Mouse (Mus musculus) heart, postnatal 0 days (tissue): ENCODE measurements around the gene Pepd. TPM values are rescaled to one million over a fixed set of nuclear protein-coding genes. Genes with fewer than 3 reads are reported as not detected.

ENCODE experiments used
- ATAC-seq: fragments of 200-750 bp; cut with Nextera tagmentation; 2 replicates; pipeline ENCODE4 v1.8.0; 2017; ENCODE audit warnings: low read depth, moderate number of reproducible peaks, moderate library complexity; ENCODE audit not compliant: insufficient read depth
- DNase-seq: peaks from one replicate; pipeline ENCODE4 v3.0.0-alpha.2; 2016; ENCODE audit warnings: low spot score
- H3K27ac ChIP-seq: fragments of 300-500 bp; sonication (generic); 2 replicates; pipeline ENCODE4 v1.5.1; 2014; ENCODE audit warnings: low read depth, mild to moderate bottlenecking
- H3K27me3 ChIP-seq: fragments of 300-500 bp; sonication (generic); 2 replicates; pipeline ENCODE4 v1.6.1; 2014; ENCODE audit warnings: low read length, mixed read lengths; ENCODE audit not compliant: control insufficient read depth, insufficient read depth
- H3K36me3 ChIP-seq: fragments of 300-500 bp; sonication (generic); replicated peaks from 2 replicates; pipeline ENCODE4 v1.6.1; 2014; ENCODE audit warnings: low read length, mixed read lengths; ENCODE audit not compliant: control insufficient read depth, insufficient read depth
- H3K4me1 ChIP-seq: fragments of 300-500 bp; sonication (generic); 2 replicates; pipeline ENCODE4 v1.6.1; 2014; ENCODE audit warnings: antibody characterized with exemption; ENCODE audit not compliant: control insufficient read depth, insufficient read depth
- H3K4me2 ChIP-seq: fragments of 300-500 bp; sonication (generic); 2 replicates; pipeline ENCODE4 v1.6.1; 2014; ENCODE audit warnings: low read depth, mild to moderate bottlenecking, low read length, moderate library complexity
- H3K4me3 ChIP-seq: fragments of 300-500 bp; sonication (generic); 2 replicates; pipeline ENCODE4 v1.5.1; 2014; ENCODE audit warnings: low read depth, low read length
- H3K9ac ChIP-seq: fragments of 300-500 bp; sonication (generic); replicated peaks from 2 replicates; pipeline ENCODE4 v1.6.1; 2014; ENCODE audit warnings: low read depth, low read length, mixed read lengths
- H3K9me3 ChIP-seq: fragments of 300-500 bp; sonication (generic); replicated peaks from 2 replicates; pipeline ENCODE4 v1.6.1; 2016; ENCODE audit warnings: low read length; ENCODE audit not compliant: control insufficient read depth
- CTCF ChIP-seq: IDR thresholded peaks from 2 replicates; pipeline ENCODE4 v1.5.1; 2016; ENCODE audit warnings: antibody characterized with exemption, control low read depth, low read depth
- EP300 ChIP-seq: IDR thresholded peaks from 2 replicates; pipeline ENCODE4 v1.6.1; 2016; ENCODE audit warnings: antibody characterized with exemption, low read depth
- WGBS: fragments of 180-500 bp; shearing (Covaris S2); extraction: QIAGEN DNeasy Blood & Tissue Kit; methylation state at CpG from one replicate; pipeline ENCODE4 v1.1.7; 2014; 5-methylcytosine and 5-hydroxymethylcytosine counted together
- polyA plus RNA-seq: library from polyadenylated mRNA; unstranded; fragments of >200 nt; fragmentation: Nextera tagmentation; extraction: Ambion mirVana; gene quantifications from 2 replicates; pipeline ENCODE4 v1.2.1, GENCODE M21; 2015
- total RNA-seq: library from RNA; depleted of rRNA; stranded (reverse); fragments of >200 nt; gene quantifications from 2 replicates; pipeline ENCODE4 v1.2.3, GENCODE M21; 2014; ENCODE audit warnings: low replicate concordance

The Pepd gene
- total and polyA plus RNA-seq, 2 experiments from 2014 or later, result 37.1 to 43.0 TPM

DNA sequence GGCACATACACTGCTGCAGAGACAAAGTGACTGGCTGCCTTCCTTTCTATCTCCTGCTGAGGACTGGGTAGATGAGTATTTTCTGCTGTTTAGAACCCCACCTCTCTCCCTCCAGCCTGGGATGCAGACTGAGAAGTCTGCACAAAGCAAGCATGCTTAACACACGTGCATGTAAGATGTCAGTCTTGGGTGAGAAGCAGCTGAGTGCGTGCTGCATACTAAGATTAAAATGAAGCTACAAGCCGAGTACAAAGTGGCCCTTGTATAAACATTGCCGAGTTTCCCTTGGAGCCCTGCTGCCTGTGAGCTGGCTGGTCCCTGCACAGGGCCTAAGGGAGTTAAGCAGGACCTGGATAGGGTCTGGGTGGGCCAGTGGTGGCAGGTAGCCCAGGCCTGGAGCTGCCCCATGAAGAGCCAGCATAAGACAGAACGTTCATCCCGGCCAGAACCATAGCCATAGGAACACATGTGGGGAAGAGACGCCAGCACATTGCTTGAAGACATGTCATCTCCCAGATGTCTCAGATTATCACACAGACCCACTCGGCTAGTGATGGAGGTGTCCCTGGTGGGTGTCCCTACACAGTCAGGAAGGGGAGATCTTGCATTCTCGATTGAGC is 115.7 kb downstream of the Pepd start:
- 62% methylated on average over 9 of the region's 9 CpGs for WGBS
- H3K4me3 ChIP-seq, result no peak overlapping the region
- no peak overlapping the region for H3K4me2 ChIP-seq
- no peak overlapping the region for H3K9ac ChIP-seq
- no peaks in the 10 kb centered on the region for H3K27me3 ChIP-seq
- no peak for DNase-seq
- H3K27ac ChIP-seq, result no peak overlapping the region
- no peaks in the 10 kb centered on the region for H3K9me3 ChIP-seq
- no peaks in the 10 kb centered on the region for H3K4me1 ChIP-seq
- H3K36me3 ChIP-seq, result peaks cover 8% of the 10 kb centered on the region; the same call in 1 of the 2 replicates
- no peak for ATAC-seq
- TF ChIP-seq CTCF (no peak), EP300 (no peak)

DNA sequence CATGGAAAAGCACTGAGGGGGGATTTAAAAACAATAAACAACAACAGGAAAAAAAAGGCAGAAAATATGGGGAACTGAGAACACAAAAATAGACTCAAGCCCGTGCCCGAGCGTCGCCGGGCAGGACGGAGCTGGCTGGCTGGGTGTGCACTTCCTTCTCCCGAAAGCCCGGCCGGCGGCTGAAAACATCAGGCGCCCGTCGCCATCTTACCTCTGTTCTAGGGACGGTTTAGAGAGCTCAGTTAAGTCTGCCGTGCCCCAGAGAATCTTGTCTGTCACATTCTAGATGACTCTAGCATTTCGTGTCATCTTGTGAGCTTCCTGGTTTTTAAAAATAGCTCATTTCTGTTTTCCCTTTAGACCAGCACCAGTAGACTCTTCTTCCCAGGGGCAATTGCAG is 116.4 kb downstream of the Pepd start:
- TF ChIP-seq CTCF (no peak), EP300 (no peak)

DNA sequence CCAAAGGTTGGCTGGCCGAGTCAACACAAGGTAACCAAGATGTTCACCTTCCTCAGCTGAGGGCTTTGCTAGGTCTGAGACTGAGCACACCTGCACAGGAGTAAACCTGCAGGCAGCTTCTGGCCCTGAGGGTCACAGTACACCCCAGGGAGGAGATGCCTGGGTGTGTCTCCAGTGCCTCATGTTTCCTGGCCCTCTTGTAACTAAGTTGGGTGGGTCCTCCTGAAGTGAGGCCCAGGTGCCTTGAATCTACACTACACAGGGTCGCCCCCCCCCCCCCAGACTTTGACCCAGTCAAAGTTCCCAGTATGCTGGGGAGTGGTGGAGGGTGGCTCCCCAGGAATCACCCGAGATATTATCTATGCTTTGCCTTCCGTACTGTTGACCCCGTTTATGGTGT is 117.0 kb downstream of the Pepd start:
- H3K4me1 ChIP-seq, result no peaks in the 10 kb centered on the region
- no peak for TF ChIP-seq EP300
- DNase-seq, result no peak
- H3K9me3 ChIP-seq, result no peaks in the 10 kb centered on the region
- no peak for ATAC-seq
- no peak overlapping the region for H3K9ac ChIP-seq
- no peak overlapping the region for H3K4me2 ChIP-seq
- WGBS, result 85% methylated on average over 5 of the region's 5 CpGs
- H3K4me3 ChIP-seq, result no peak overlapping the region
- H3K27me3 ChIP-seq, result no peaks in the 10 kb centered on the region
- peaks cover 8% of the 10 kb centered on the region; the same call in 1 of the 2 replicates for H3K36me3 ChIP-seq
- no peak overlapping the region for H3K27ac ChIP-seq

More for the DNA sequence above, 116.4 kb downstream of the Pepd start:
- no peaks in the 10 kb centered on the region for H3K4me1 ChIP-seq
- ATAC-seq (no peak), DNase-seq (no peak)
- H3K4me2 ChIP-seq, result no peak overlapping the region
- WGBS, result 80% methylated on average over 16 of the region's 16 CpGs
- peaks cover 8% of the 10 kb centered on the region; the same call in 1 of the 2 replicates for H3K36me3 ChIP-seq
- no peak overlapping the region for H3K9ac ChIP-seq
- no peak overlapping the region for H3K4me3 ChIP-seq
- H3K27me3 ChIP-seq, result no peaks in the 10 kb centered on the region
- H3K27ac ChIP-seq, result no peak overlapping the region
- H3K9me3 ChIP-seq, result no peaks in the 10 kb centered on the region

DNA sequence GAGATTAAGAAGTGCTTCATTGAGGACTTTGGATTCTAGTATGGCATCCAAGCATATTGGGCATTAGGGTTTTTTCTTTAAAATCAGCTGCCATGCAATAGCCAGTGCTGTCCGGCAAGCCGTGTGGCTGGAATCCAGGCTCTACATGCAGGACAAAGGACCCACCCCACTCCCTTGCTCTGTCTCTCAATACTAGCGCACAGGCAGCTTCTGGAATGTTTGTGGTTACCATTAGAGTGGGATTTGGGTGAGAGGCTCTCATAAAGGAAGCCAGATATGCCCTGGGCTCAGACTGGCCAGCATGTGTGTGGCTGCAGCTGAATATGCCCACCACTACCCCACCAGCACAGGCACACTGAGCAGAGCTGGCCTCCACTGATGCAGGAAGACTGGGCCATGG is 117.5 kb downstream of the Pepd start:
- Histone ChIP-seq H3K27me3 (no peaks in the 10 kb centered on the region), H3K27ac (no peak overlapping the region), H3K4me3 (no peak overlapping the region), H3K4me1 (no peaks in the 10 kb centered on the region), H3K4me2 (no peak overlapping the region), H3K9me3 (no peaks in the 10 kb centered on the region), H3K9ac (no peak overlapping the region), H3K36me3 (peaks cover 8% of the 10 kb centered on the region; the same call in 1 of the 2 replicates)
- WGBS, result 93% methylated on average over 3 of the region's 3 CpGs
- ATAC-seq, result no peak
- no peak for DNase-seq
- no peak for TF ChIP-seq CTCF
- no peak for TF ChIP-seq EP300

DNA sequence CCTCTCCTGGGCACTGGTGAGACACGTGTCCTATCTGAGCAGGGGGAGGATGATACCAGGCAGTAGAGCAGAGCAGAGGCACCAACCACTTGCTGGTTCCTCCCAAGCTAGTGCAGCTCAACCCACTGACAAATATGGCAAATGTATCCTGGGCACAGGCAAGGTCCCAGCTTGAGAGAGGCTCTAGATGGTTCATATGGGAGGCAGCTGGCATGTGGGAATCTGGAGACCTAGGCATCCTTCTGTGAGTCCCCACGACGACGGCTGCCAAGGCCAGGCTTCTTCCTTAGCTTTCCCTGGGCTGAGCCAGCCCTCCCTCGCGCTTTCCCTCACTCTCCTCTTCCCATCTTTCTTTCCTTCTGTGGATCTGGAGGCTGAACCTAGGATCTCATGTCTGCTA is 118.4 kb downstream of the Pepd start:
- no peak overlapping the region for H3K27ac ChIP-seq
- peaks cover 4% of the 10 kb centered on the region for H3K4me1 ChIP-seq
- DNase-seq (no peak), ATAC-seq (no peak)
- no peak overlapping the region for H3K4me3 ChIP-seq
- H3K27me3 ChIP-seq, result no peaks in the 10 kb centered on the region
- H3K9ac ChIP-seq, result no peak overlapping the region
- peaks cover 8% of the 10 kb centered on the region; the same call in 1 of the 2 replicates for H3K36me3 ChIP-seq
- no peaks in the 10 kb centered on the region for H3K9me3 ChIP-seq
- TF ChIP-seq CTCF, result no peak
- no peak for TF ChIP-seq EP300
- H3K4me2 ChIP-seq, result no peak overlapping the region
- 77% methylated on average over 6 of the region's 6 CpGs for WGBS

DNA sequence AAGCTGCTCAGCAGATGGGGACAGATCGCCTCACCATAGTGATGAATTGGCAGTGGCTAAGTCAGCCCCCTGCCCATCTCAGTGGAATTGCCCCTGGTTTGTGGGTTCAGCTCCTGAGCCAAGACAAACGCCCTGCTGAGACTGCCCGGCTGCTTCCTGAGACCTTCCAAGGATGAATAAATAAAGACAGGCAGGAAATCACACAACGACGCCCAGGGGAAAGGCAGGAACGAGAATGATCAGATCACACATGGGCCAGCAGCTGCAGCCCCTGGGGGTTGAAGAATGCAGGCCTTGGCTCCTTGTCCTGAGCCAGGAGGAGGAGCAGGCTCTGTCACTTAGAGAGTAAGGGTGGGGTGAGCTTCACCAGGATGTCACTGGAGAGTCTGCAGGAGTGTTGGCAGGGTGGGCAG is 123.0 kb downstream of the Pepd start:
- 53% methylated on average over 6 of the region's 6 CpGs for WGBS
- no peak for TF ChIP-seq EP300
- TF ChIP-seq CTCF, result no peak
- ATAC-seq (no peak), DNase-seq (no peak)
- peaks cover 8% of the 10 kb centered on the region for H3K4me1 ChIP-seq
- H3K4me3 ChIP-seq, result no peak overlapping the region
- no peaks in the 10 kb centered on the region for H3K9me3 ChIP-seq
- H3K27ac ChIP-seq, result no peak overlapping the region
- no peaks in the 10 kb centered on the region for H3K27me3 ChIP-seq
- H3K4me2 ChIP-seq, result no peak overlapping the region
- H3K36me3 ChIP-seq, result peaks cover 8% of the 10 kb centered on the region; the same call in 1 of the 2 replicates
- no peak overlapping the region for H3K9ac ChIP-seq
